Comparison of ENCODE assay signal across 15 mouse cellular contexts in the genomic region with DNA sequence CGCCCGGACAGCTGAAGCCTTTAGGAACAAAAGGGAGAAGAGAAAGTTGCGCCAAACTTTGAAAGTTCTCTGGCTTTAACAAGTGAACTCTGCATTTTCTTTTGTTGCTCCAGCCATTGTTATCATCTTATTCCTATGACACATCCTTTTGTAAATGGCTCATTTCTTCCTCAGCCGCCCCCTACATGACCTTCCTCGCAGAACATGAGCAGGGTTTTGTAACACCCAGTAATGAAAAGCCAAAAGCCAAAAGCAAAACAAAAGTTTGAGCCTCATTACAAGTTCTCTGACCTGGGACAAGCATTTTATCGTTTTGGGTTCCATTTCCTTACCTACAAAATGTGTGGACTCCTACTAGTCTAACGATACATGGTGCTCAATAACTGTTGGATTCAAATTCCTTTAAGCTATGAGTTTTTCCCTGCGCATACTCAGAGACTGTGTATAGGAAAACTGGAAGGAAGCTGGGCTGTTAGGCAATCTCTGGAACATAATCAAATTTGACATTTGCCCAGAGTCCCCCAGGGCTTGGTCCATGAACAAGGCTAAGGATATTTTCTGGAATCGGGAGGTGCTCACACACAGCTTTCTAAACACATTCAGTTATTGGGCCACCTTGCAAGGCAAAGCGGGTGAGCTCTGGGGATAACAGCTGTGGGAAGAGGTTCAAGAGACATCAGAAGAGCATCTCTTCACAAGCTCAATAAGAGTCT.
DNase-seq lines count a peak whose midpoint lies in the region; ATAC-seq and TF ChIP-seq lines count a peak whose summit lies in the region.
"Had no signal": no experiment of that assay in that cellular context is flagged by ENCODE, and none has a peak within 500 bp of the region (broad histone marks: within the 10 kb centered on the region; RNA-seq: fewer than 3 reads in every experiment).

No protein-coding gene starts in this region.

- peak; percentile 38 for DNase-seq in gastrocnemius, adult 2 months
- no peak for DNase-seq in gastrocnemius, postnatal 10 days
- DNase-seq in midbrain, postnatal 0 days (ENCODE audit: low spot score): peak; percentile 3
- DNase-seq in midbrain, embryonic 14.5 days: no peak
- peak; percentile 76 for DNase-seq in adipocyte (ENCODE audit: low spot score)
- DNase-seq in heart, postnatal 10 days: peak; percentile 20 to 36
- no peak for DNase-seq in spleen, adult 18-20 months
- DNase-seq in liver, embryonic 11.5 days (ENCODE audit: low spot score): no peak
- DNase-seq: right cerebral cortex, postnatal 14 days had no signal

- H3K4me2 ChIP-seq in midbrain, postnatal 0 days (ENCODE audit: low read depth, low read length, poor library complexity, severe bottlenecking): no peak overlapping the region
- H3K4me2 ChIP-seq in midbrain, embryonic 14.5 days (ENCODE audit: low read length): no peak overlapping the region
- no peak overlapping the region for H3K4me2 ChIP-seq in liver, embryonic 11.5 days
- H3K4me2 ChIP-seq: embryonic facial prominence, embryonic 13.5 days; forebrain, embryonic 13.5 days; liver, embryonic 12.5 days had no signal

- no peaks in the 10 kb centered on the region for H3K4me1 ChIP-seq in midbrain, postnatal 0 days (ENCODE audit: insufficient read depth, low read length)
- H3K4me1 ChIP-seq in midbrain, embryonic 14.5 days (ENCODE audit: control insufficient read depth, insufficient read depth, low read length): no peaks in the 10 kb centered on the region
- H3K4me1 ChIP-seq in liver, embryonic 11.5 days (replicated peaks; ENCODE audit: control insufficient read depth, insufficient read depth, low read length): no peaks in the 10 kb centered on the region
- H3K4me1 ChIP-seq: embryonic facial prominence, embryonic 13.5 days; forebrain, embryonic 13.5 days; hindbrain, embryonic 10.5 days; liver, embryonic 12.5 days had no signal

- H3K9ac ChIP-seq in midbrain, postnatal 0 days (replicated peaks; ENCODE audit: low read length, poor library complexity, severe bottlenecking): no peak overlapping the region
- H3K9ac ChIP-seq in midbrain, embryonic 14.5 days (replicated peaks; ENCODE audit: low read length): no peak overlapping the region
- H3K9ac ChIP-seq in liver, embryonic 11.5 days (ENCODE audit: low read depth, low read length): no peak overlapping the region
- H3K9ac ChIP-seq: embryonic facial prominence, embryonic 13.5 days; forebrain, embryonic 13.5 days; liver, embryonic 12.5 days had no signal

- H3K27ac ChIP-seq in gastrocnemius, adult 2 months: peak overlapping the region; percentile 39
- no peak overlapping the region for H3K27ac ChIP-seq in midbrain, postnatal 0 days (ENCODE audit: low read depth, low read length)
- H3K27ac ChIP-seq in midbrain, embryonic 14.5 days (replicated peaks; ENCODE audit: low read depth, low read length): no peak overlapping the region
- no peak overlapping the region for H3K27ac ChIP-seq in liver, embryonic 11.5 days (ENCODE audit: low read depth, low read length)
- H3K27ac ChIP-seq: embryonic facial prominence, embryonic 13.5 days; forebrain, embryonic 13.5 days; hindbrain, embryonic 10.5 days; liver, embryonic 12.5 days had no signal

- H3K9me3 ChIP-seq in midbrain, postnatal 0 days (ENCODE audit: low read length): no peaks in the 10 kb centered on the region
- no peaks in the 10 kb centered on the region for H3K9me3 ChIP-seq in midbrain, embryonic 14.5 days (ENCODE audit: control insufficient read depth, low read length)
- no peaks in the 10 kb centered on the region for H3K9me3 ChIP-seq in liver, embryonic 11.5 days (ENCODE audit: control insufficient read depth, low read length)
- H3K9me3 ChIP-seq: embryonic facial prominence, embryonic 13.5 days; forebrain, embryonic 13.5 days; hindbrain, embryonic 10.5 days; liver, embryonic 12.5 days had no signal

- intact Hi-C loops in gastrocnemius, adult 2 months (cut with DNase I): no loop called here
- intact Hi-C loops in heart, postnatal 10 days (cut with DNase I): no loop called here

- 78% methylated on average over 10 of the region's 10 CpGs for WGBS in midbrain, postnatal 0 days
- WGBS in midbrain, embryonic 14.5 days: 83% methylated on average over 10 of the region's 10 CpGs
- WGBS in liver, embryonic 11.5 days: 80% methylated on average over 10 of the region's 10 CpGs

- TF ChIP-seq CTCF in gastrocnemius, adult 2 months (IDR thresholded peaks at IDR 0.05): no peak
- no peak for TF ChIP-seq CTCF in midbrain, postnatal 0 days (IDR thresholded peaks at IDR 0.05)

- ATAC-seq in midbrain, postnatal 0 days (ENCODE audit: low FRiP score): no peak
- ATAC-seq in midbrain, embryonic 14.5 days (ENCODE audit: low FRiP score, low TSS enrichment): no peak
- ATAC-seq in liver, embryonic 11.5 days (replicated peaks; ENCODE audit: low FRiP score): no peak
- ATAC-seq: CD4-positive, CD25-positive, alpha-beta regulatory T cell, adult 4 months; forebrain, embryonic 13.5 days; inflammation-experienced regulatory T-cells, adult 6 months; liver, embryonic 12.5 days had no signal

- no peak overlapping the region for H3K4me3 ChIP-seq in gastrocnemius, adult 2 months
- H3K4me3 ChIP-seq in midbrain, postnatal 0 days (ENCODE audit: low read depth, low read length): no peak overlapping the region
- H3K4me3 ChIP-seq in midbrain, embryonic 14.5 days (replicated peaks; ENCODE audit: low read depth, low read length): no peak overlapping the region
- H3K4me3 ChIP-seq in liver, embryonic 11.5 days (ENCODE audit: low read depth, low read length): no peak overlapping the region
- H3K4me3 ChIP-seq: embryonic facial prominence, embryonic 13.5 days; forebrain, embryonic 13.5 days; hindbrain, embryonic 10.5 days; liver, embryonic 12.5 days had no signal

- no peaks in the 10 kb centered on the region for H3K27me3 ChIP-seq in midbrain, postnatal 0 days (ENCODE audit: insufficient read depth, low read length)
- H3K27me3 ChIP-seq in midbrain, embryonic 14.5 days (ENCODE audit: control insufficient read depth, insufficient read depth, low read length): no peaks in the 10 kb centered on the region
- no peaks in the 10 kb centered on the region for H3K27me3 ChIP-seq in liver, embryonic 11.5 days (replicated peaks; ENCODE audit: control insufficient read depth, insufficient read depth, low read length)
- H3K27me3 ChIP-seq: embryonic facial prominence, embryonic 13.5 days; forebrain, embryonic 13.5 days; liver, embryonic 12.5 days had no signal

- H3K36me3 ChIP-seq in midbrain, postnatal 0 days (ENCODE audit: insufficient read depth, low read length): peaks cover under 1% of the 10 kb centered on the region; the same call in 1 of the 2 replicates
- H3K36me3 ChIP-seq in midbrain, embryonic 14.5 days (ENCODE audit: control insufficient read depth, insufficient read depth, low read length): 0 out of 2 replicates have a peak, but pooled peaks cover 4% of the 10 kb centered on the region
- no peaks in the 10 kb centered on the region for H3K36me3 ChIP-seq in liver, embryonic 11.5 days (ENCODE audit: control insufficient read depth, insufficient read depth, low read length)
- H3K36me3 ChIP-seq: embryonic facial prominence, embryonic 13.5 days; hindbrain, embryonic 10.5 days; liver, embryonic 12.5 days had no signal

Comparison
In these comparisons a context has a peak if more than half of its experiments do, and no peak if none do; other contexts are left out.
1. DNase-seq: peak in gastrocnemius, adult 2 months (single experiment), midbrain, postnatal 0 days (single experiment), adipocyte (single experiment) and heart, postnatal 10 days (2 of 2); none in gastrocnemius, postnatal 10 days (single experiment), midbrain, embryonic 14.5 days (single experiment), spleen, adult 18-20 months (0 of 2) and liver, embryonic 11.5 days (single experiment).